Mouse (Mus musculus) cerebellum, postnatal 25 days (tissue): ENCODE measurements around the gene Luc7l.
"Not testable (repeated sequence)": the region's sequence is repeated elsewhere in the genome, so short reads cannot be mapped to it uniquely, and the experiment has no call there.

Experiments used
- DNase-seq, 2 experiments: peaks; one replicate each; pipeline ENCODE4 v3.0.0; 2021; ENCODE audit warnings: mixed read lengths in 2 of 2

Gene Luc7l

DNA sequence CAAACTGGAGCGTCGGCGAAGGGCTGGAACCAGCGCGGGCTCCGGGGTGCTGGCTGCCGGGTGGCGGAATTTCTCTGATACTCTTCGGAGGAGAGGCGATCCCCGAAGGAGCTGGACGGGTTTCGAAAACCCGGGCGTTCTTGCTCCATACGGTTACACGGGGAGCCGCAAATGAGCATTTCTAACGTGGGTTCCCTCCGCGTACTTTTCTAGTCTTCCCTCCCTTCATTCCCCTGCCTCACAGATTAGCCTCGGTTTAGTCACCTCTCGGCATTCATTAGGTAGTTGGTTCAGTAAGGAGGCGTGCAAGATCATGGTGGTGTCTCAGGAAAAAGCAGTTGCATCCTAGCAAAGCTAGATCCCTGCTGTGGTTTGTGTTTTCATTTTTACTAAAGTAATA is 703 bp downstream of the Luc7l start:
- no peak for DNase-seq

DNA sequence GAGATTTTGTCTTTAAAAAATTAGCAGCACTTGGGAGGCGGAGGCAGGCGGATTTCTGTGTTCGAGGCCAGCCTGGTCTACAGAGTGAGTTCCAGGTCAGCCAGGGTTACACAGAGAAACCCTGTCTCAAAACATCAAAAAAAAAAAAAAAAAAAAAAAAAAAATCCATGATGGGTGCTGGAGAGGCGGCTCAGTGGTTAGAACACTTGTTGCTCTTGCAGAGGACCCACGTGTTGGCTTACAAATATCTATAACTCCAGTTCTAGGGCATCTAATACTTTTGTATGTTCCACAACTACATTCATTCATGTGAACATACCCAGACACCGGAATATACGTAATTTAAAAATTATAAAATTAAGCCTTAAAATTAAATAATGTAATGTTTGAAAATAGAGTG is 2.6 kb downstream of the Luc7l start:
- no peak for DNase-seq

DNA sequence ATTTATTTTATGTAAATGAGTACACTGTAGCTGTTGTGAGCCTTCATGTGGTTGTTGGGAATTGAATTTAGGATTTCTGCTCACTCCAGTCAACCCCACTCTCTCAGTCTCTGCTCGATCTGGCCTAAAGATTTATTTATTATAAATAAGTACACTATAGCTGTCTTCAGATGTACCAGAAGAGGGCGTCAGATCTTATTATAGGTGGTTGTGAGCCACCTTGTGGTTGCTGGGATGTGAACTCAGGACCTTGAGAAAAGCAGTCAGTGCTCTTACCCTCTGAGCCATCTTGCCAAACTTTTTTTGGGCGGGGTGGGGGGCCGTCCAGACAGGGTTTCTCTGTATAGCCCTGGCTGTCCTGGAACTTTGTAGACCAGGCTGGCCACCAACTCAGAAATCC is 9.1 kb downstream of the Luc7l start:
- no peak for DNase-seq

DNA sequence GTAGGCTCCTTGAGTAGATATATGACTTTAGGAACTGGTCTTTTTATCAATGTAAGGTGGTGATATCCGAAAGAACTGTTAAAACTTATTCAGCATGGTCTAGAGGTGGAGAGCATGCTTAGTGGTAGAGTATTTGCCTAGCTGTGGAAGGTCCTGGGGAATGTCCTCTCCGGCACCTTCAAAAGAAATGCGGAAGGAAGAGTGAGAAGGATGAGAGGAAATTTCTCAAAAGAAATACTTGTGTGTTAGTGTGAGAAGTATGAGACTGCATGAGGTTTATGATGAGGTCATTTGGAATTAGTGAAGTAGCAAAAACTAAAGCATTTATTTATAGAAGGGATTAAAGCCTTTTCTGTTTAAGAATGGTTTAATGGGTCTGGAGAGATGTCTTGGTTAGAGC is 9.7 kb downstream of the Luc7l start:
- no peak for DNase-seq

DNA sequence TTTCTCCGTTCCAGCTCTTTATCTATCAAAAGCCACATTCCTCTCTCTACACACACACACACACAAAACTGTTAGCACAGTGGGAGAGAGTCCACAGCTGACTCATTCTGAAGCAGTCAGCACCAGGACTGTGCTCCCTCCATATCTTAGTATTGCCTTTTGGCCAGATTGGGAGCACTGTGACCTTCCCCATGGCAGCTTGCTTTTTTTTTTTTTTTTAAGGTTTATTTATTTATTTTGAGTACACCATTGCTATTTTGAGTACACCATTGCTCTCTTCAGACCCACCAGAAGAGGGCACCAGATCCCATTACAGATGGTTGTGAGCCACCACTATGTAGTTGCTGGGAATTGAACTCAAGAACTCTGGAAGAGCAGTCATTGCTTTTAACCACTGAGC is 16.2 kb downstream of the Luc7l start:
- no peak for DNase-seq

DNA sequence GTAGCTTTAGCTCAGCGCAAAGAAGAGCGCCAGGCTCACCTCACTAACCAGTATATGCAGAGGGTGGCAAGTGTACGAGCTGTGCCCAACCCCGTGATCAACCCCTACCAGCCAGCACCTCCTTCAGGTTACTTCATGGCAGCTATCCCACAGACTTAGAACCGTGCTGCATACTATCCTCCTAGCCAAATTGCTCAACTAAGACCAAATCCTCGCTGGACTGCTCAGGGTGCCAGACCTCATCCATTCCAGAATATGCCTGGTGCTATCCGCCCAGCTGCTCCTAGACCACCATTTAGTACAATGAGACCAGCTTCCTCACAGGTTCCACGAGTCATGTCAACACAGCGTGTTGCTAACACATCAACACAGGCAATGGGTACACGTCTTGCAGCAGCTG is 16.9 kb downstream of the Luc7l start:
- not testable (repeated sequence) for DNase-seq

DNA sequence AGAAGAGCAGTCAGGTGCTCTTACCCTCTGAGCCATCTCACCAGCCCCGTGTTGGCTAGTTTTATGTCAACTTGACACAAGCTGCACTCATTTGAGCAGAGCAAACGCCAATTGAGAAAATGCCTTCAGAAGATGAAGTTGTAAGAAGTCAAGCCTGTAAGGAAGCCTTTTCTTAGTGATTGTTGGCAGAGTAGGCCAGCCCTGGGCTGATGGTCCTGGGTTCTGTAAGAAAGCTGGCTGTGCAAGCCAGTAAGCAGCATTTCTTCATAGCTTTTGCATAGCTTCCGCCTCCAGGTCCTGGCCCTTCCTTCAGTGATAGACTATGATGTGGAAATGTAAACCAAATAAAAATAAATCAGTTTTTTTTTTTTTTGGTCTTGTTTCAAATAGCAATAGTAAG is 19.9 kb downstream of the Luc7l start:
- DNase-seq, result no peak

DNA sequence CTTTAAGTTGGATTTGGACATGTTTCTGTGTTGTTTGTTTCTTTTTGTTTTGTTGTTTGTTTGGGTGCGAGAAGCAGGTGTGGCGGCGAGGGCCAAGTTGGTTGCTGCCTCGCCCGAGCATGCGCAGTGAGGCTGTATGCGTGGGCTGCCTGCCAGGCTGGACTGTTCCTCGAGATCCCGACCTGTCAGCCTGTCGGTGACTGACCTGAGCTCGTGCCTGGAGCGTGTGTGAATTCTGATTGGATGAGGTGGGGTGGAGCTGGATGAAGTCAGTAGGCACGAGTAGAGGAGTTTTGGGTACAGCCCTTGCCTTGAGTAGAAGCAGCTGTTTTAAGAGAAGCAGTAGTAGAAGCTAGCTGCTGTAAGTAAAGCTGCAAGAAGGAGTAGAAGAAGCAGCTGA is 23.2 kb downstream of the Luc7l start:
- DNase-seq, result no peak

DNA sequence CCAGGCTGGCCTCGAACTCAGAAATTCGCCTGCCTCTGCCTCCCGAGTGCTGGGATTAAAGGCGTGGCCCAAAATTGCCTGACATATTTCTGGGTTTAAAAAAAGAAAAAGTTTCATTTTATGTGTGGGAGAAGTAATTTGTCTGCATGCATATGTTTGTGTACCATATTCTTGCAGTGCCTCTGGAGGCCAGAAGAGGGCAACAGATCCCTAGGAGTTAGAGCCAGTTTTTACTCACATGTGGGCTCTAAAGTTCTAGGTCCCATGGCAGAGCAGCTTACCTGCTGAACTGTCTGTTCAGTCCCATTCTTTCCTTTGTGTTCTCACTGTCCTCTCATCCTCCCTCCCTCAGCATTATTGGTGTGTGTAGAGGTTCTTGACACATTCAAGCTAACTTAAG is 24.0 kb downstream of the Luc7l start:
- peak; percentile 27 to 55 for DNase-seq

DNA sequence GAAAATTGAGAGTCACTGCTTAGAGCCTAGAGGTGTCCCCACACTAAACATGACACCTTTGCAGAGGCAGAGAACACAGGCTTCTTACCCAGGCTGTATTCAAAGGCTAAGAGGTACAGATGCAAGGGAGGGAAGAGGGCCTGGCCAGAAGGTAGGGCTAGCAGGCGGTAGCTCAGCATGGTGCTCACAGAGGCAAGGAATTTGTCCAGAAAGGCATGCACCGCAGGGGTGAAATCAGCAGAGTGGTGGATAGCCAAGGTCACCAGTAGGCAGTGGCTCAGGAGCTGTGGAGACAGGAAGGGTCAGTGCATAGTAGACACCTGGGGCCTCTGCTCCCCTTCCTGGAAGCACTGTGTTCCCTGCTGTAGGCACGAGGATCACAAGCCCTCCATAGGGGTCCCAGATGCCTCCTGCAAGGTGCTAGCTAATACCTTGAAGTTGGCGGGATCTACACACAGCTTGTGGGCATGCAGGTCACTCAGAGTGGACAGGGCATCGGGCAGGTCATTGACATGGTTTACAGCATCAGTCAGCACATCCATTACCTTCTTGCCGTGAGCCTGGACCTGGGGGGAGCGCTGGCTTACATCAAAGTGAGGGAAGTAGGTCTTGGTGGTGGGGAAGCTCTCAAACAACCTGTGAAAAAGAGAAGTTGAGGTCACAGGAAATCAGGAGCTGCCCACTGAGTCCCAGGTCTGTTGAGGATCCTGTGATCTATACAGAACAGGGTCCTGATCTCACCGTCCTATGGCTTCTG is 33.7 kb downstream of the Luc7l start:
- peak; percentile 20 to 34 for DNase-seq

DNA sequence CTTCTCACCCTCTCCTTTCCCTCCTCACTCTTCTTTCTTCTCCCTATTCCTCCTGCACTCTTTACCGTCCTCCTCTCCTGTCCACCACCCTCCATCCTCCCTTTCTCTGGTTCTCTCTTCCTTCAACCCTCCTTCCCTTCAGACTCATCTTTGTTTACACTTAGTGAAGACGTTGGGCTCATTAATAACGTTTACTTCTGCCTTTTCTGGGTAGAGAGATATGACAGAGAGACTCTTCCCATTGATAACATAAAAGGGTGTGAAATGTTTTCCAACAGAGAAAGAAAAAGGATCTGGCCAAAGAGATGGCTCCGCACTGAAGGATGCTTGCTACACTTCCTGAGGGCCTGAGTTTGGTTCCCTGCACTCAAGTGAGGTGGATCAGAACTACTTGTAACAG is 36.8 kb downstream of the Luc7l start:
- DNase-seq, result no peak

DNA sequence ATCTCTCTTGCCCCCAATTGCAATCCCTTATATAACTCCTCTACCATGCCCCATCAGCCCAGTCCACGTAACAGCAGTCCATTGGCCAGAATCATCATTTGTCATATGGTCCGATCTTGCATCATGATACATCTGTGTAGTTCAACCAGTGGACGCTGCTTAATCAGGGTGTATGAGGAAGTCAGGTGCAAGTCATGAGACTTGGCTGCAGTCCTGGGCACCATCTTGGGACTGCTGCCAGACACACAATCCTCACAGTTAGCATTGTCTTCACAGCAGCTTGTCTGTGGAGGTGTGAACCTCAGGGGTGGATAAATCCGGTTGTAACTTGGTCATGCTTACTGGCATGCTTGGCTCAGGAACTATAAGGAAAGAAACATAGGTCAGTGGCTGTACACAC is 45.6 kb downstream of the Luc7l start:
- not testable (repeated sequence) for DNase-seq

DNA sequence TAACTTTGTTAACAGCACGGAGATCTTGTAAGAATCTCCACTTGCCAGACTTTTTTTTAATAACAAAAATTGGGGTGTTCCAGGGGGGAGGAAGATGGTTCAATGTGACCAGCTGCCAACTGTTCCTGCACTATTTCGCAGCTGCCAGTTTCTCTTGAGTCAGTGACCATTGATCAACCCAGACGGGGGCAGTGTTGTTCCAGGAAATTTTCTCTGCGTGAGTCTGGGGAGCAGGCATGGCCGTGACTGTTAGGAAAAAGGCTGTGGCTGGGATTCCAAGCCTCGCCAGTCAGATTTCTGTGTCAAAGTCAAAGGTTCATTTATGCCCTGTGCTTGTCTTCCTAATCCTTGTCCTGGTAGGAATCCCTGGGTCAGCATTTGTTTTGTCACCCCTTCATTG is 61.6 kb downstream of the Luc7l start:
- peak; percentile 59 to 76 for DNase-seq

DNA sequence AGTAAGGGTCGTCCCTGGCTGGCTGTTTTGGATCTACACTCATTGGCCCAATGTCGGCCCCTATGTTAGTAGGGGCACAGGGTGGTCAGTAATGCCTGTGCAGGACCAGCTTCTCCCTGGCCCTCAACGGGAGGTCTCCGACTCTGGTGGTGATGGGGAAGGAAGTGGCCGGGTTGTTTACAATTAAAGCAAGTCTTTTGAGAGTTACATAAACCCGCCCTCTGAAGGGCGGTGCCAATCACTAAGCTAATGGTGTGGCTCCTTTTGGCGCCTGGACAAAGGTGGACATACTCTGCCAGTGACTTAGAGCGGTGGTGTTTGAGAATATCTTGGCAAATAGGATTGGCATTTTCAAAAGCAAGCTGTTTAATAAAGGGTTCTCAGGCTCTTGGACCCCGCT is 62.8 kb downstream of the Luc7l start:
- DNase-seq, result no peak

DNA sequence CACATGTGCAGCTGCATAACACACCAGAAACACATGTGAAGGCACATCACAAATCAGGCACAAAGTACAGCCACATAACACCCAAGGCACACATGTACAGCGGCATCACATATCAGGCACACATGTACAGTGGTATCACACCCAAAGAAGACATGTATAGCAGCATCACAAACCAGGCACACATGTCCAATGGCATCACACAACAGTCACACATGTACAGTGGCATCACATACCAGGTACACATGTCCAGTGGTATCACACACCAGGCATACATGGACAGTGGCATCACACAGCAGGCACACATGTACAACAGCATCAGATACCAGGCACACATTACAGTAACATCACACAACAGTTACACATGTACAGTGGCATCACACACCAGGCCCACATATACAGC is 65.7 kb downstream of the Luc7l start:
- DNase-seq, result no peak
